Mouse (Mus musculus): ENCODE measurements around the gene Fadd. TPM values are rescaled to one million over a fixed set of nuclear protein-coding genes. Genes with fewer than 3 reads are reported as not detected.

Gene Fadd
- polyA plus RNA-seq, 1 experiment from 2014 or later: 4.8 TPM

- Histone ChIP-seq H3K4me3 (ENCODE audit: low read depth, low read length) (no peak overlapping the region), H3K9ac (replicated peaks; ENCODE audit: low read depth, low read length) (no peak overlapping the region), H3K9me3 (ENCODE audit: control insufficient read depth, low read length) (no peaks in the 10 kb centered on the region), H3K27me3 (ENCODE audit: control insufficient read depth, insufficient read depth, low read length) (no peaks in the 10 kb centered on the region), H3K4me2 (ENCODE audit: low read depth, low read length) (no peak overlapping the region), H3K27ac (ENCODE audit: low read depth, low read length) (no peak overlapping the region), H3K36me3 (ENCODE audit: control insufficient read depth, insufficient read depth, low read length) (peaks cover 14% of the 10 kb centered on the region), H3K4me1 (ENCODE audit: control insufficient read depth, insufficient read depth, low read length) (peaks cover 15% of the 10 kb centered on the region)
- ATAC-seq (ENCODE audit: low read depth): no peak
- WGBS: 83% methylated on average over 1 of the region's 1 CpGs
Measured at GRCm38 (mm10) chr7:144550811-144551210, 31.5 kb downstream of the Fadd start.

GRCm38 (mm10) chr7:144549904-144550566 is 32.2 kb downstream of the Fadd start:
- no peaks in the 10 kb centered on the region for H3K27me3 ChIP-seq (ENCODE audit: control insufficient read depth, insufficient read depth, low read length)
- H3K4me3 ChIP-seq (ENCODE audit: low read depth, low read length): no peak overlapping the region
- H3K4me2 ChIP-seq (ENCODE audit: low read depth, low read length): no peak overlapping the region
- H3K9me3 ChIP-seq (ENCODE audit: control insufficient read depth, low read length): no peaks in the 10 kb centered on the region
- WGBS: 98% methylated on average over 2 of the region's 2 CpGs
- H3K27ac ChIP-seq (ENCODE audit: low read depth, low read length): no peak overlapping the region
- ATAC-seq (ENCODE audit: low read depth): no peak
- H3K9ac ChIP-seq (replicated peaks; ENCODE audit: low read depth, low read length): no peak overlapping the region
- H3K4me1 ChIP-seq (ENCODE audit: control insufficient read depth, insufficient read depth, low read length): peaks cover 15% of the 10 kb centered on the region
- peaks cover 14% of the 10 kb centered on the region for H3K36me3 ChIP-seq (ENCODE audit: control insufficient read depth, insufficient read depth, low read length)

GRCm38 (mm10) chr7:144545231-144545630 is 37.0 kb downstream of the Fadd start:
- 92% methylated on average over 3 of the region's 3 CpGs for WGBS
- Histone ChIP-seq H3K27me3 (ENCODE audit: control insufficient read depth, insufficient read depth, low read length) (no peaks in the 10 kb centered on the region), H3K4me1 (ENCODE audit: control insufficient read depth, insufficient read depth, low read length) (no peaks in the 10 kb centered on the region), H3K27ac (ENCODE audit: low read depth, low read length) (no peak overlapping the region), H3K4me3 (ENCODE audit: low read depth, low read length) (no peak overlapping the region), H3K4me2 (ENCODE audit: low read depth, low read length) (no peak overlapping the region), H3K9me3 (ENCODE audit: control insufficient read depth, low read length) (no peaks in the 10 kb centered on the region), H3K9ac (replicated peaks; ENCODE audit: low read depth, low read length) (no peak overlapping the region), H3K36me3 (ENCODE audit: control insufficient read depth, insufficient read depth, low read length) (peaks cover 6% of the 10 kb centered on the region; the same call in 1 of the 2 replicates)
- ATAC-seq (ENCODE audit: low read depth): no peak

- Histone ChIP-seq H3K4me1 (ENCODE audit: control insufficient read depth, insufficient read depth, low read length) (no peaks in the 10 kb centered on the region), H3K9me3 (ENCODE audit: control insufficient read depth, low read length) (no peaks in the 10 kb centered on the region), H3K4me3 (ENCODE audit: low read depth, low read length) (no peak overlapping the region), H3K36me3 (ENCODE audit: control insufficient read depth, insufficient read depth, low read length) (no peaks in the 10 kb centered on the region), H3K9ac (replicated peaks; ENCODE audit: low read depth, low read length) (no peak overlapping the region), H3K4me2 (ENCODE audit: low read depth, low read length) (no peak overlapping the region), H3K27ac (ENCODE audit: low read depth, low read length) (no peak overlapping the region), H3K27me3 (ENCODE audit: control insufficient read depth, insufficient read depth, low read length) (no peaks in the 10 kb centered on the region)
- WGBS: 96% methylated on average over 5 of the region's 5 CpGs
- ATAC-seq (ENCODE audit: low read depth): no peak
Measured at GRCm38 (mm10) chr7:144541351-144541750, 40.9 kb downstream of the Fadd start.

DNA sequence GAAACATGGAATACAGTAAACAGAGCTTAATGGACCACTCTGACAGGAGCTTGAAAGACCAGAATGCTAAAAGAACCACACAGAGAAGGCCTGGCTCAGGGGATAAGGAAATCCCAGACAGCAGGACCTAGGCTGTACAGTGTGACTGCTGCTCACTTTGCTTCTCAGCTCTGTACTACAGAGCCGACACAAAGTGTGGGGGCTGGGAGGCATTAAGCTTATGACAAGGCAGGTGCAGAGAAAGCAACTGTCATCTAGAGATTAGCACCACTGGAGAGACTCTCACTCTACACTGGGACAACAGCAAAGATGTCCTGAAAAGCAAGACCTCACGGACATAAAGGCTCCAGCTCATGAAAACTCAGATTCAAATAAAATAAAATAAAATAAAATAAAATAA is 43.1 kb downstream of the Fadd start:
- WGBS: 88% methylated on average over 2 of the region's 2 CpGs

GRCm38 (mm10) chr7:144538030-144538644 is 44.1 kb downstream of the Fadd start:
- Histone ChIP-seq H3K36me3 (ENCODE audit: control insufficient read depth, insufficient read depth, low read length) (no peaks in the 10 kb centered on the region), H3K9me3 (ENCODE audit: control insufficient read depth, low read length) (no peaks in the 10 kb centered on the region), H3K4me2 (ENCODE audit: low read depth, low read length) (no peak overlapping the region), H3K4me3 (ENCODE audit: low read depth, low read length) (no peak overlapping the region), H3K4me1 (ENCODE audit: control insufficient read depth, insufficient read depth, low read length) (no peaks in the 10 kb centered on the region), H3K27ac (ENCODE audit: low read depth, low read length) (no peak overlapping the region), H3K9ac (replicated peaks; ENCODE audit: low read depth, low read length) (no peak overlapping the region), H3K27me3 (ENCODE audit: control insufficient read depth, insufficient read depth, low read length) (no peaks in the 10 kb centered on the region)
- WGBS: 94% methylated on average over 4 of the region's 4 CpGs
- ATAC-seq (ENCODE audit: low read depth): no peak

More for the DNA sequence above, 43.1 kb downstream of the Fadd start:
- ATAC-seq (ENCODE audit: low read depth): no peak
- H3K27me3 ChIP-seq (ENCODE audit: control insufficient read depth, insufficient read depth, low read length): no peaks in the 10 kb centered on the region
- H3K4me3 ChIP-seq (ENCODE audit: low read depth, low read length): no peak overlapping the region
- H3K4me1 ChIP-seq (ENCODE audit: control insufficient read depth, insufficient read depth, low read length): no peaks in the 10 kb centered on the region
- no peak overlapping the region for H3K27ac ChIP-seq (ENCODE audit: low read depth, low read length)
- no peak overlapping the region for H3K9ac ChIP-seq (replicated peaks; ENCODE audit: low read depth, low read length)
- H3K36me3 ChIP-seq (ENCODE audit: control insufficient read depth, insufficient read depth, low read length): no peaks in the 10 kb centered on the region
- no peaks in the 10 kb centered on the region for H3K9me3 ChIP-seq (ENCODE audit: control insufficient read depth, low read length)
- no peak overlapping the region for H3K4me2 ChIP-seq (ENCODE audit: low read depth, low read length)

- no peak for ATAC-seq (ENCODE audit: low read depth)
- no peaks in the 10 kb centered on the region for H3K9me3 ChIP-seq (ENCODE audit: control insufficient read depth, low read length)
- no peak overlapping the region for H3K9ac ChIP-seq (replicated peaks; ENCODE audit: low read depth, low read length)
- 0 out of 2 replicates have a peak, but pooled peaks cover 2% of the 10 kb centered on the region for H3K4me1 ChIP-seq (ENCODE audit: control insufficient read depth, insufficient read depth, low read length)
- no peak overlapping the region for H3K4me2 ChIP-seq (ENCODE audit: low read depth, low read length)
- 87% methylated on average over 3 of the region's 3 CpGs for WGBS
- H3K4me3 ChIP-seq (ENCODE audit: low read depth, low read length): no peak overlapping the region
- H3K27me3 ChIP-seq (ENCODE audit: control insufficient read depth, insufficient read depth, low read length): no peaks in the 10 kb centered on the region
- no peaks in the 10 kb centered on the region for H3K36me3 ChIP-seq (ENCODE audit: control insufficient read depth, insufficient read depth, low read length)
- no peak overlapping the region for H3K27ac ChIP-seq (ENCODE audit: low read depth, low read length)
Measured at GRCm38 (mm10) chr7:144536367-144536766, 45.9 kb downstream of the Fadd start.

DNA sequence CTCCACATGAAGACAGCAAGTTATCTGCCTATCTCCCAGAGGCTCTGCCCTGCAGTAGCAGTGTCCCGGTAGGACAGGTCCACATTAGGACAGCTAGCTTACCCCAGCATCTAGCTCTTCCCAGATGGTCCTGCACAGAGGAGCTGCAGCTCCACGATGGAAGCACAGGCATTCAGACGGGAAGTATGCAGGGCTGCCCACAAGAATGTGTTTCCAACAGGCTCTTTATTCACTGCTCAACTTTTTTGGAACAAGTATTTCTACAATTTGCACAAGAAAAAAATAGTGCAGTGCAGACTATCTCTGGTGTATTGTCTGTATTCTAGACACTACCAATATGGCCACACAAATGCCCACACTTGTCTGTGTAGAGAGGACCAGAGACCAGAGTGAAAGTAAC is 47.5 kb downstream of the Fadd start:
- H3K9ac ChIP-seq (replicated peaks; ENCODE audit: low read depth, low read length): no peak overlapping the region
- no peaks in the 10 kb centered on the region for H3K9me3 ChIP-seq (ENCODE audit: control insufficient read depth, low read length)
- 82% methylated on average over 3 of the region's 3 CpGs for WGBS
- 0 out of 2 replicates have a peak, but pooled peaks cover 2% of the 10 kb centered on the region for H3K4me1 ChIP-seq (ENCODE audit: control insufficient read depth, insufficient read depth, low read length)
- no peak overlapping the region for H3K27ac ChIP-seq (ENCODE audit: low read depth, low read length)
- H3K36me3 ChIP-seq (ENCODE audit: control insufficient read depth, insufficient read depth, low read length): no peaks in the 10 kb centered on the region
- H3K27me3 ChIP-seq (ENCODE audit: control insufficient read depth, insufficient read depth, low read length): no peaks in the 10 kb centered on the region
- no peak overlapping the region for H3K4me3 ChIP-seq (ENCODE audit: low read depth, low read length)
- H3K4me2 ChIP-seq (ENCODE audit: low read depth, low read length): no peak overlapping the region
- no peak for ATAC-seq (ENCODE audit: low read depth)

DNA sequence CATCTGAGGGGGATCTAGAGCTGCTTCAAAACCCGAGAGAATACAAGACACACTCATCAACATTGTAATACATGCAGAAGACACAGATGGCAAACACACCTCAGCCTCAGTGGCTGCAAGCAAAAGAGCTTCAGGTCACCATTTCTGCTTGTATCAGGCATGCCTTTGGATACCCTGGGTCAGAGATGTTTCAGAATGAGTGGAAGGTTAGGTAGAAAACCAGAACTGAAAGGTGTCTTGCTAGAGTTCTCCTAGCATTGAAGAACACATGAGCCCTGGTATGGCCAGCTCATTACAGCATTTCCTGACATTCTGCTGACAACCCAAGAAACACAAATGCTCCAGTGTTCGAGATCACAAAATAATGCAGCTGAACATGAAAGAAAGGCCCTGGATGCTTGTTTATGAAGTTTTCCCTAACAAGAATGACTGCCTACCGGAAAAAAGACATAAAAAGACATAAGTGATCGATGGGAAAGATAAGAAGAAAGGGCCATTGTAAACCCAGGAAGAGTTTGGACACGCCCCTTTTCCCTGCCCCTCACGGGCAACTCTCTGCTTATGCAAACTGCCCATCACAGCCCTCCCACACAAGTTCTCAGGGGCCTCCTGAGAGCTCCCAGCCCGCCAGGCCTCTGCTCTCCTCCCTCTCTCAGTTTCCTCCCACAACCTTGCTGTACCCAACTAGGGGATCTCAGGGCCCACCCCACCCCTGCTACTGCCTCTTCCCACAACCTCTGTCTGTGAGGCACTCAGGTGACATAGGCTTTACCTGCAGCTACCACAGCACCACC is 50.5 kb downstream of the Fadd start:
- Histone ChIP-seq H3K9ac (replicated peaks; ENCODE audit: low read depth, low read length) (no peak overlapping the region), H3K4me2 (ENCODE audit: low read depth, low read length) (no peak overlapping the region), H3K36me3 (ENCODE audit: control insufficient read depth, insufficient read depth, low read length) (no peaks in the 10 kb centered on the region), H3K27me3 (ENCODE audit: control insufficient read depth, insufficient read depth, low read length) (no peaks in the 10 kb centered on the region), H3K4me3 (ENCODE audit: low read depth, low read length) (no peak overlapping the region), H3K27ac (ENCODE audit: low read depth, low read length) (no peak overlapping the region), H3K4me1 (ENCODE audit: control insufficient read depth, insufficient read depth, low read length) (0 out of 2 replicates have a peak, but pooled peaks cover 2% of the 10 kb centered on the region), H3K9me3 (ENCODE audit: control insufficient read depth, low read length) (no peaks in the 10 kb centered on the region)
- WGBS: 35% methylated on average over 7 of the region's 7 CpGs
- no peak for ATAC-seq (ENCODE audit: low read depth)
